Mouse (Mus musculus) stomach, embryonic 16.5 days (tissue): ENCODE results near the gene Nrd1. TPM values are rescaled to one million over a fixed set of nuclear protein-coding genes. Genes with fewer than 3 reads are reported as not detected.

Experiments
- ATAC-seq: fragments of 200-750 bp; cut with Nextera tagmentation; 2 replicates; pipeline ENCODE4 v1.8.0; 2017; ENCODE audit warnings: moderate number of reproducible peaks, moderate TSS enrichment; ENCODE audit not compliant: insufficient read depth, low FRiP score
- H3K27ac ChIP-seq: fragments of 300-500 bp; sonication (generic); 2 replicates; pipeline ENCODE4 v1.5.1; 2014; ENCODE audit warnings: low read length
- H3K27me3 ChIP-seq: fragments of 300-500 bp; sonication (generic); 2 replicates; pipeline ENCODE4 v1.6.1; 2014; ENCODE audit warnings: low read length, control low read depth, mixed read lengths; ENCODE audit not compliant: control insufficient read depth, insufficient read depth
- H3K36me3 ChIP-seq: fragments of 300-500 bp; sonication (generic); 2 replicates; pipeline ENCODE4 v1.6.1; 2014; ENCODE audit warnings: low read length; ENCODE audit not compliant: control insufficient read depth, insufficient read depth
- H3K4me1 ChIP-seq: fragments of 300-500 bp; sonication (generic); 2 replicates; pipeline ENCODE4 v1.6.1; 2014; ENCODE audit warnings: low read length, control low read depth, mixed read lengths; ENCODE audit not compliant: control insufficient read depth, insufficient read depth
- H3K4me2 ChIP-seq: fragments of 300-500 bp; sonication (generic); 2 replicates; pipeline ENCODE4 v1.6.1; 2014; ENCODE audit warnings: low read depth, low read length, mixed read lengths
- H3K4me3 ChIP-seq: fragments of 300-500 bp; sonication (generic); replicated peaks from 2 replicates; pipeline ENCODE4 v1.5.1; 2014; ENCODE audit warnings: mild to moderate bottlenecking, low read length
- H3K9ac ChIP-seq: fragments of 300-500 bp; sonication (generic); 2 replicates; pipeline ENCODE4 v1.6.1; 2014; ENCODE audit warnings: low read length
- H3K9me3 ChIP-seq: fragments of 300-500 bp; sonication (generic); replicated peaks from 2 replicates; pipeline ENCODE4 v1.6.1; 2016; ENCODE audit warnings: low read length, control low read depth; ENCODE audit not compliant: control insufficient read depth
- WGBS: fragments of 180-500 bp; shearing (Covaris S2); extraction: QIAGEN DNeasy Blood & Tissue Kit; methylation state at CpG from one replicate; pipeline ENCODE4 v1.1.7; 2014; 5-methylcytosine and 5-hydroxymethylcytosine counted together
- polyA plus RNA-seq: library from polyadenylated mRNA; unstranded; fragments of >200 nt; fragmentation: Nextera tagmentation; extraction: Ambion mirVana; gene quantifications from 2 replicates; pipeline ENCODE4 v1.2.1, GENCODE M21; 2015

The Nrd1 gene
- polyA plus RNA-seq, 1 experiment from 2014 or later: 61.8 TPM

DNA sequence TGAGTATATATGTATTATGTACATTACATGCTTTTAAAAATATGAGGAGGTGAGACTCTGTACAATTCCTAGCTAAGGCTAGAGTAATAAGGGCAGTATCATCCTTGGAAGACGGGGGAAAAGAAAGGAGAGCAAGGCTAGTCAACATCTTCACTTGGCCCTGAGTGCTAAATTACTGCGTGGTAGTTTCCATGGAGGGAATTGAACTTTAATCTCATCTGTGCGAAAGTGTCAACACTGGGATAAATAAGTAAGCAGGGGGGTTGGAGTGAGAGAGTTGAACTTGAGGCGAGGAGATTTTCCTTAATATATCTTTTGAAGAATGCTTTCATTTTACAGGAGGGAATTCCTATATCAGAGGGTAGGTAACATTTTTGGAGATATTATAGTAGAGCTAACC lies 13.6 kb downstream of the Nrd1 start:
- Histone ChIP-seq H3K4me2 (no peak overlapping the region), H3K4me3 (no peak overlapping the region), H3K9ac (no peak overlapping the region), H3K27me3 (no peaks in the 10 kb centered on the region), H3K4me1 (no peaks in the 10 kb centered on the region), H3K9me3 (no peaks in the 10 kb centered on the region), H3K27ac (no peak overlapping the region), H3K36me3 (no peaks in the 10 kb centered on the region)
- no peak for ATAC-seq
- WGBS: 91% methylated on average over 4 of the region's 4 CpGs

DNA sequence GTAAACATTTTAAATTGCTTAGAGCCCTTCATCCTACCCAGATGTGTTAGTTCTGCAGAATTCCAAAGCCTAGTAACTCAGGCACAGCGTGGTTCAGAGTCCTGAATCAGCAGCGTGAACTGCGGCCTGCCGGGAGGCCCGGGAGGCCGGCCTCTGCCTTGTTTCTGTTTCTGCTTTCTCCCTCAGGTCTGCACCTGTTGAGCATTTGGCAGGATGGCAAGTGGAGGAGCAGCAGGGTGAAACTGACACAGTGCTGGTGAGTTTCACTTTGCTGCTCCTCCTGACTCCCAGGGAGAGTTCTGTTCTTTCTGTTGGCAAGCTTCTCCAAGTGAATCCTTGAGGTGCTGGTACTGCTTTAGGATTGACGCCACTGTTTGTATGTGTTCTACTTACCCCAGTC lies 17.0 kb downstream of the Nrd1 start:
- 59% methylated on average over 7 of the region's 7 CpGs for WGBS
- peak overlapping the region; percentile 77 for H3K27ac ChIP-seq
- no peak for ATAC-seq
- H3K27me3 ChIP-seq: no peaks in the 10 kb centered on the region
- no peaks in the 10 kb centered on the region for H3K9me3 ChIP-seq
- no peaks in the 10 kb centered on the region for H3K36me3 ChIP-seq
- H3K4me3 ChIP-seq: no peak overlapping the region
- no peak overlapping the region for H3K4me2 ChIP-seq
- no peak overlapping the region for H3K9ac ChIP-seq
- no peaks in the 10 kb centered on the region for H3K4me1 ChIP-seq

DNA sequence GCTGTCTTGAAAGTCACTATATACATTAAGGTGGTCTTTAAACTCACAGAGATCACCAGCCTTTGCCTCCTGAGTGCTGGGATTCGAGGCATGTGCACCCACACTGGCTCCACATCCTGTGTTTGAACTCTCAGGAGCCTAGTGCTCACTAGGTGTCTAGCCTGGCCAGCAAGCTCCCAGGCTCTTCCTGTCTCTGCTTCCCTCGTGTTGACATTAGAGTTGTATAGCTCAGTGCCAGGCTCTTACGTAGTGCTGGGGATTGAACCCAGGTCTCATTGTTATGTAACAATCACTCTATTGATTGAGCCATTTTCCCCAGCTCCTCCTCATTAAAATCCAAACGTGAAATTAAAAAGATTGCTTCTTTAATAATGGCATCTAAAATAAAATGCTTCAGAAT lies 18.8 kb downstream of the Nrd1 start:
- ATAC-seq: no peak
- Histone ChIP-seq H3K4me1 (no peaks in the 10 kb centered on the region), H3K4me3 (no peak overlapping the region), H3K4me2 (no peak overlapping the region), H3K9ac (no peak overlapping the region), H3K27ac (no peak overlapping the region), H3K27me3 (no peaks in the 10 kb centered on the region), H3K36me3 (no peaks in the 10 kb centered on the region), H3K9me3 (no peaks in the 10 kb centered on the region)
- WGBS: 80% methylated on average over 4 of the region's 4 CpGs

DNA sequence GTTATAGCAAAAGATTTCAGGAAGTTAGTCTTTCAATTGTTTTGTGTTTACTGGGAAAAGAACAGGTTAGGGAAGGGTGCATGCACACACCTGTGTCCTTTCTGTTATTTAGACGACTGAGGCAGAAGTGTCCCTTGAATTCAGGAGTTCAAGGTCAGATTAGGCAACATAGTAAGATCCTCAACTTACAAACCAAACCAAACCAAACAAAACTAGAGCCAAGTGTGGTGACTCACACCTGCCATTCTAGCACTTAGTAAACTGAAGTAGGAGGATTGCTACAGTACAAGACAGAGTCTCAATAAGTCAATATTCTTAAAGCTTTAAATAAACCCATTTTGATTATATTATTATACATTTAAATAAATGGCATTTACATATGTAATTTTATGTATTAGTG lies 21.5 kb downstream of the Nrd1 start:
- H3K4me3 ChIP-seq: no peak overlapping the region
- no peak overlapping the region for H3K9ac ChIP-seq
- WGBS: 49% methylated on average over 1 of the region's 1 CpGs
- no peaks in the 10 kb centered on the region for H3K9me3 ChIP-seq
- peaks cover 3% of the 10 kb centered on the region; the same call in 1 of the 2 replicates for H3K36me3 ChIP-seq
- no peaks in the 10 kb centered on the region for H3K27me3 ChIP-seq
- H3K4me2 ChIP-seq: no peak overlapping the region
- no peaks in the 10 kb centered on the region for H3K4me1 ChIP-seq
- no peak for ATAC-seq
- no peak overlapping the region for H3K27ac ChIP-seq

GRCm38 (mm10) chr4:109025061-109025460 lies 24.6 kb downstream of the Nrd1 start:
- no peak for ATAC-seq
- 67% methylated on average over 3 of the region's 3 CpGs for WGBS
- H3K36me3 ChIP-seq: peaks cover 9% of the 10 kb centered on the region
- H3K4me1 ChIP-seq: no peaks in the 10 kb centered on the region
- H3K4me3 ChIP-seq: no peak overlapping the region
- no peak overlapping the region for H3K9ac ChIP-seq
- H3K27ac ChIP-seq: no peak overlapping the region
- no peaks in the 10 kb centered on the region for H3K9me3 ChIP-seq
- no peaks in the 10 kb centered on the region for H3K27me3 ChIP-seq
- no peak overlapping the region for H3K4me2 ChIP-seq

DNA sequence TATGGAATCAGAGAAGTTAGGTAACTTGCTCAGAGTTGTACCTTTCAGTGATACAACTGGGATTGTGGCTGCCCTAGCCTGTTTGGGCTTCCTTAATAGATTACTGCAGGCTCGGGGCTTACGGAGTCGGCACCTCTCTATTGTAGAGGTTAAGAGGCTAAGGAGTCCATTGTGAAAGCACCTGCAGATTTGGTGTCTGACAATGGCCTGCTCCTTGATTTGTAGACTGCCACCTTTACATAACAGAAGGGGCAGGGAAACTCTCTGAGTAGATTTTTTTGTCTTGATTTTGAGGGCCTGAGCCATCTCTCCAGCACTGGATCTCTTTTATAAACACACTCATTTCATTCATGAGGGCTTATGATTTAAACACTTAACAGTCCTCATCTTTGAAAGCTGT lies 26.1 kb downstream of the Nrd1 start:
- Histone ChIP-seq H3K4me2 (no peak overlapping the region), H3K27ac (no peak overlapping the region), H3K9me3 (no peaks in the 10 kb centered on the region), H3K27me3 (no peaks in the 10 kb centered on the region), H3K9ac (no peak overlapping the region), H3K4me1 (no peaks in the 10 kb centered on the region), H3K4me3 (no peak overlapping the region), H3K36me3 (peaks cover 9% of the 10 kb centered on the region)
- ATAC-seq: no peak
- 70% methylated on average over 3 of the region's 3 CpGs for WGBS

GRCm38 (mm10) chr4:109029857-109030256 lies 29.4 kb downstream of the Nrd1 start:
- ATAC-seq: no peak
- no peak overlapping the region for H3K9ac ChIP-seq
- H3K4me3 ChIP-seq: no peak overlapping the region
- no peak overlapping the region for H3K27ac ChIP-seq
- no peaks in the 10 kb centered on the region for H3K27me3 ChIP-seq
- peaks cover 13% of the 10 kb centered on the region for H3K36me3 ChIP-seq
- H3K4me2 ChIP-seq: no peak overlapping the region
- 86% methylated on average over 2 of the region's 2 CpGs for WGBS
- no peaks in the 10 kb centered on the region for H3K9me3 ChIP-seq
- H3K4me1 ChIP-seq: no peaks in the 10 kb centered on the region

DNA sequence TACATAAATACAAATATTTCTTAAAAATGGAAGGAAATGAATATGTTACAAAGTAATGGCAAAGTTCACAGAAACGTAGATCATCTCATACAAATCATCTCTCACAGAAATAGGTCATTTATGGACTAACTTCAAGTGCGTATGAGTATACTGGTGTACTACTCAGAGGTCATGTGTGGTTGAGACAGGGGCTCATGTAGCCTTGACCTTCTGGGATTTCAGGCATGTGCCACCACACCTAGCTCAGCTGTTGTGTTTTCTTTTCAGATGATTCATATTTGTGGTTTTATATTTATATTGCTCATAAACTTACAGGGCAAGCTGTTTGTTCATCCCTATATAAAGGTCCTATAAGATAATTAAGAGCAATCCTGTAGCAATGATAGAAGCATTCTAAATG lies 29.8 kb downstream of the Nrd1 start:
- no peaks in the 10 kb centered on the region for H3K4me1 ChIP-seq
- no peaks in the 10 kb centered on the region for H3K9me3 ChIP-seq
- 92% methylated on average over 2 of the region's 2 CpGs for WGBS
- H3K27me3 ChIP-seq: no peaks in the 10 kb centered on the region
- no peak overlapping the region for H3K9ac ChIP-seq
- no peak overlapping the region for H3K4me2 ChIP-seq
- ATAC-seq: no peak
- no peak overlapping the region for H3K4me3 ChIP-seq
- peaks cover 11% of the 10 kb centered on the region for H3K36me3 ChIP-seq
- no peak overlapping the region for H3K27ac ChIP-seq

GRCm38 (mm10) chr4:109036327-109036726 lies 35.9 kb downstream of the Nrd1 start:
- Histone ChIP-seq H3K4me3 (no peak overlapping the region), H3K9ac (no peak overlapping the region), H3K36me3 (peaks cover 20% of the 10 kb centered on the region), H3K4me1 (no peaks in the 10 kb centered on the region), H3K4me2 (no peak overlapping the region), H3K27ac (no peak overlapping the region), H3K27me3 (no peaks in the 10 kb centered on the region), H3K9me3 (no peaks in the 10 kb centered on the region)
- ATAC-seq: no peak

DNA sequence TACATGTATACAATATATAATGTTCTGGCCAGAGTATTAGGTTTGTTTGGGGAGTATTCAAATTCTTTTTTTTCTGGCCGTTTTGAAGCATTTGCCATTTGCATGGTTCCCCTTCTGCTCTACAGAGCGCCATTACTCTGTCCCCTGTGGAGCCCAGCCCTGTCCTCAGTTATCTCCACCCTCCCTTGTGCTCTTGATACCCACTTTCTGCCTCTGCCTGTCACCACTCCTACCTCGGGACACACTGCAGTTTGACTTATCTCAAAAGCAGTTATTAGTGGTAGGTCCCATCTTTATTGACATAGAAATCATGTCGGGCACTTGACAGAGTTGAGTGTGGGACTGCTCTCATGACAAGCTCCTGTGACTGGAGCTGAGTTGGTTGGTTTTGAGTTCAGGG lies 42.3 kb downstream of the Nrd1 start:
- Histone ChIP-seq H3K9me3 (no peaks in the 10 kb centered on the region), H3K36me3 (peaks cover 33% of the 10 kb centered on the region), H3K4me2 (no peak overlapping the region), H3K9ac (no peak overlapping the region), H3K27ac (no peak overlapping the region), H3K4me3 (no peak overlapping the region), H3K27me3 (no peaks in the 10 kb centered on the region), H3K4me1 (no peaks in the 10 kb centered on the region)
- ATAC-seq: no peak
- 77% methylated on average over 4 of the region's 4 CpGs for WGBS
